ENCODE assay signal across 8 mouse cellular contexts in genomic region chr12:111694271-111694781, GRCm38 (mm10). TPM values are rescaled to one million over a fixed set of nuclear protein-coding genes. Genes with fewer than 3 reads are reported as not detected.
A peak's percentile ranks its signal among the peaks of the same experiment; 100 is the strongest.
DNase-seq lines count a peak whose midpoint lies in the region; ATAC-seq and TF ChIP-seq lines count a peak whose summit lies in the region.

No protein-coding gene starts in this region.

- no peaks in the 10 kb centered on the region for H3K36me3 ChIP-seq in kidney, adult 2 months (ENCODE audit: control insufficient read depth, insufficient read depth, low read length)
- H3K36me3 ChIP-seq in embryonic facial prominence, embryonic 10.5 days (replicated peaks) = no peaks in the 10 kb centered on the region
- H3K36me3 ChIP-seq in midbrain, embryonic 13.5 days = no peaks in the 10 kb centered on the region

- peak; percentile 27 for ATAC-seq in midbrain, embryonic 13.5 days

- no peak overlapping the region for H3K4me3 ChIP-seq in kidney, adult 2 months (ENCODE audit: insufficient read depth, low read depth, low read length)
- peak overlapping the region; percentile 41 for H3K4me3 ChIP-seq in embryonic facial prominence, embryonic 10.5 days
- H3K4me3 ChIP-seq in midbrain, embryonic 13.5 days (replicated peaks) = no peak overlapping the region; the same call in 1 of the 2 replicates

- peak overlapping the region; percentile 51 for H3K9ac ChIP-seq in midbrain, embryonic 13.5 days (replicated peaks)

- DNase-seq in kidney, adult 2 months = peak; percentile 51
- no peak for DNase-seq in kidney, postnatal 36 days
- peak; percentile 46 for DNase-seq in embryonic facial prominence, embryonic 10.5 days (ENCODE audit: low spot score)
- DNase-seq in induced T-regulatory cell, adult 2 months (ENCODE audit: low read depth) = peak; percentile 60
- DNase-seq in urinary bladder, postnatal 36 days (ENCODE audit: low spot score in 2 of 2) = no peak
- DNase-seq in natural killer cell, adult 2 months (ENCODE audit: low spot score in 2 of 2) = no peak
- DNase-seq in ovary, postnatal 14 days (ENCODE audit: low spot score) = no peak

- no peak for TF ChIP-seq CTCF in kidney, adult 2 months (conservative IDR thresholded peaks at IDR 0.05; ENCODE audit: insufficient read depth, insufficient read length, low read depth, low read length)

- peak overlapping the region; percentile 81 for H3K27ac ChIP-seq in kidney, adult 2 months (ENCODE audit: insufficient read depth, low read depth, low read length)
- peak overlapping the region; percentile 87 for H3K27ac ChIP-seq in embryonic facial prominence, embryonic 10.5 days (replicated peaks)
- H3K27ac ChIP-seq in midbrain, embryonic 13.5 days = peak overlapping the region; percentile 96

- H3K4me2 ChIP-seq in midbrain, embryonic 13.5 days (replicated peaks) = peak overlapping the region; percentile 39

- 30% methylated on average over 12 of the region's 12 CpGs for WGBS in kidney, adult 2 months
- WGBS in embryonic facial prominence, embryonic 10.5 days = 8% methylated on average over 12 of the region's 12 CpGs
- WGBS in midbrain, embryonic 13.5 days = 2% methylated on average over 12 of the region's 12 CpGs

- H3K9me3 ChIP-seq in embryonic facial prominence, embryonic 10.5 days = no peaks in the 10 kb centered on the region
- H3K9me3 ChIP-seq in midbrain, embryonic 13.5 days = no peaks in the 10 kb centered on the region

- no peaks in the 10 kb centered on the region for H3K27me3 ChIP-seq in kidney, adult 2 months (replicated peaks; ENCODE audit: control insufficient read depth, insufficient read depth, low read length)
- no peaks in the 10 kb centered on the region for H3K27me3 ChIP-seq in embryonic facial prominence, embryonic 10.5 days (replicated peaks; ENCODE audit: low read depth, poor library complexity, severe bottlenecking)
- H3K27me3 ChIP-seq in midbrain, embryonic 13.5 days = no peaks in the 10 kb centered on the region

- no peak for TF ChIP-seq POLR2A in kidney, adult 2 months (IDR thresholded peaks at IDR 0.05; ENCODE audit: low read depth, low read length)

- peaks cover 26% of the 10 kb centered on the region for H3K4me1 ChIP-seq in kidney, adult 2 months (ENCODE audit: control insufficient read depth, insufficient read depth, low read length)
- H3K4me1 ChIP-seq in embryonic facial prominence, embryonic 10.5 days = peaks cover 72% of the 10 kb centered on the region
- peaks cover 64% of the 10 kb centered on the region for H3K4me1 ChIP-seq in midbrain, embryonic 13.5 days (replicated peaks)

RNA-seq across cellular contexts. Expression of gene Trmt61a, which starts 16.4 kb away (rescaled TPM):
- 12.4 and 16.9 TPM in 2 replicates for polyA plus RNA-seq in kidney, adult 2 months (2012; rRNA removed)
- polyA plus RNA-seq in embryonic facial prominence, embryonic 10.5 days (2016; fragmentation: Nextera tagmentation; extraction: Ambion mirVana) = 17.7 and 19.6 TPM in 2 replicates
- 9.0 and 9.4 TPM in 2 replicates for polyA plus RNA-seq in midbrain, embryonic 13.5 days (2015; fragmentation: Nextera tagmentation; extraction: Ambion mirVana)

RNA-seq across cellular contexts. Expression of gene Bag5, which starts 18.7 kb away (rescaled TPM):
- 11.3 and 14.6 TPM in 2 replicates for polyA plus RNA-seq in kidney, adult 2 months (2012; rRNA removed)
- polyA plus RNA-seq in embryonic facial prominence, embryonic 10.5 days (2016; fragmentation: Nextera tagmentation; extraction: Ambion mirVana) = 50.2 and 58.0 TPM in 2 replicates
- polyA plus RNA-seq in midbrain, embryonic 13.5 days (2015; fragmentation: Nextera tagmentation; extraction: Ambion mirVana) = 63.9 and 68.2 TPM in 2 replicates

RNA-seq across cellular contexts. Expression of gene Apopt1, which starts 18.7 kb away (rescaled TPM):
- 63.8 and 68.4 TPM in 2 replicates for polyA plus RNA-seq in kidney, adult 2 months (2012; rRNA removed)
- polyA plus RNA-seq in embryonic facial prominence, embryonic 10.5 days (2016; fragmentation: Nextera tagmentation; extraction: Ambion mirVana) = 56.2 and 56.4 TPM in 2 replicates
- 59.5 and 59.6 TPM in 2 replicates for polyA plus RNA-seq in midbrain, embryonic 13.5 days (2015; fragmentation: Nextera tagmentation; extraction: Ambion mirVana)

RNA-seq across cellular contexts. Expression of gene Ckb, which starts 22.2 kb away (rescaled TPM):
- polyA plus RNA-seq in kidney, adult 2 months (2012; rRNA removed) = 280 and 340 TPM in 2 replicates
- 479 and 683 TPM in 2 replicates for polyA plus RNA-seq in embryonic facial prominence, embryonic 10.5 days (2016; fragmentation: Nextera tagmentation; extraction: Ambion mirVana)
- polyA plus RNA-seq in midbrain, embryonic 13.5 days (2015; fragmentation: Nextera tagmentation; extraction: Ambion mirVana) = 1,952 and 2,005 TPM in 2 replicates

Comparison
In these comparisons a context has a peak if more than half of its experiments do, and no peak if none do; other contexts are left out.
1. DNase-seq: peak in kidney, adult 2 months (single experiment), embryonic facial prominence, embryonic 10.5 days (single experiment) and induced T-regulatory cell, adult 2 months (single experiment); none in kidney, postnatal 36 days (0 of 2), urinary bladder, postnatal 36 days (0 of 2), natural killer cell, adult 2 months (0 of 2) and ovary, postnatal 14 days (single experiment).
2. Peak in every context shown above with its lines, with median percentiles within 50 percentile points of each other: H3K27ac ChIP-seq.